Mouse (Mus musculus): Measurements from ENCODE around the gene Ncaph.
"Not testable (repeated sequence)": the region's sequence is repeated elsewhere in the genome, so short reads cannot be mapped to it uniquely, and the experiment has no call there.

DNA sequence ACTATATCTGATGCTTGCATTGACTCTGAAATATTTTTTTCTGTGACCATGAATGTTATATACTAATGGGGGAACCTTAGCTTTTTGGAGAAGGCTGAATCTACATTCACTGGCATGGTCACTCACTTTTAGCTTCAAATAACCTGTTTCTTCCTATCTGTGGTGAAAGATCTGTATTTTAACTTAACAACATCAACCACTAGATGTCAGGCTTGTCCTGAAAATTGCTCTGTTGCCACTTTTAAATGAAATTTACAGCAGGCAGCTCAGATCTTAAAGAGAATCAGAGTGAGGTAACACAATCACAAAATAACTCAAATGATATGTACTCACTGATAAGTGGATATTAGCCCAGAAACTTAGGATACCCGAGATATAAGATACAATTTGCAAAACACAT, 32.5 kb upstream of the Ncaph start:
- TF ChIP-seq CTCF (IDR thresholded peaks at IDR 0.05; ENCODE audit: low read depth, low read length); POLR2A (IDR thresholded peaks at IDR 0.05; ENCODE audit: insufficient read depth, low read length): not testable (repeated sequence)
